Mouse (Mus musculus) gastrocnemius, adult 18-20 months (tissue): ENCODE measurements around the gene Mfsd4a. TPM values are rescaled to one million over a fixed set of nuclear protein-coding genes. Genes with fewer than 3 reads are reported as not detected.

Source experiments
- DNase-seq: peaks from one replicate; pipeline ENCODE4 v3.0.0; 2021; ENCODE audit warnings: low spot score
- total RNA-seq, 2 experiments: library from RNA; stranded (reverse); gene quantifications; 2 replicates each; pipeline ENCODE4 v1.2.3; 2021

Mfsd4a gene
- total RNA-seq, 2 experiments from 2014 or later = 12.1 to 14.6 TPM

- peak; percentile 51 for DNase-seq
Measured at GRCm38 (mm10) chr1:131990083-131990760, 77.6 kb downstream of the Mfsd4a start.

GRCm38 (mm10) chr1:131989476-131989875 is 78.4 kb downstream of the Mfsd4a start:
- no peak for DNase-seq

- no peak for DNase-seq
Measured at GRCm38 (mm10) chr1:131987432-131987831, 80.4 kb downstream of the Mfsd4a start.

- no peak for DNase-seq
Measured at GRCm38 (mm10) chr1:131983806-131984205, 84.1 kb downstream of the Mfsd4a start.

- DNase-seq = peak; percentile 76
Measured at GRCm38 (mm10) chr1:131982907-131983306, 85.0 kb downstream of the Mfsd4a start.

- DNase-seq = peak; percentile 79
Measured at GRCm38 (mm10) chr1:131981378-131982013, 86.4 kb downstream of the Mfsd4a start.

- DNase-seq = no peak
Measured at GRCm38 (mm10) chr1:131980471-131980870, 87.4 kb downstream of the Mfsd4a start.

GRCm38 (mm10) chr1:131976886-131977285 is 91.0 kb downstream of the Mfsd4a start:
- DNase-seq = no peak

GRCm38 (mm10) chr1:131973991-131974390 is 93.9 kb downstream of the Mfsd4a start:
- DNase-seq = no peak

Other genes starting within 250 kb of the Mfsd4a start
- gene Slc41a1, start 240.6 kb downstream of the Mfsd4a start, total RNA-seq = 10 to 100 TPM; 37.7 to 47.4 TPM
- gene Rab29, start 200.8 kb downstream of the Mfsd4a start, total RNA-seq = 1 to 10 TPM; 5.0 to 5.1 TPM
- gene Nucks1, start 157.5 kb downstream of the Mfsd4a start, total RNA-seq = 10 to 100 TPM; 65.8 to 72.3 TPM
- gene Slc45a3, start 105.1 kb downstream of the Mfsd4a start, total RNA-seq = 1 to 10 TPM; 1.4 to 2.2 TPM
- 10 to 100 TPM; 70.3 to 82.8 TPM for gene Elk4, start 60.5 kb downstream of the Mfsd4a start, total RNA-seq
- 1 to 10 TPM; 5.0 to 6.1 TPM for gene Cdk18, start 71.6 kb upstream of the Mfsd4a start, total RNA-seq
- gene Lemd1, start 123.4 kb upstream of the Mfsd4a start, total RNA-seq = not detected
- gene AC124108.1, start 123.4 kb upstream of the Mfsd4a start, total RNA-seq = not detected
- not detected for gene Gm10188, start 161.7 kb upstream of the Mfsd4a start, total RNA-seq
- under 1 TPM; 0.27 to 0.36 TPM for gene Klhdc8a, start 230.6 kb upstream of the Mfsd4a start, total RNA-seq
- 1 to 10 TPM in 1 of 2 experiments, under 1 TPM in 1; 0.87 to 1.1 TPM for gene Nuak2, start 248.1 kb upstream of the Mfsd4a start, total RNA-seq